Mouse (Mus musculus) adrenal gland, postnatal 4 days (tissue): ENCODE results near the gene Lrrc58. TPM values are rescaled to one million over a fixed set of nuclear protein-coding genes. Genes with fewer than 3 reads are reported as not detected.

Source experiments
- DNase-seq, 2 experiments: peaks; one replicate each; pipeline ENCODE4 v3.0.0; 2021 to 2022; ENCODE audit warnings: low spot score in 2 of 2, mixed read lengths in 2 of 2
- total RNA-seq, 2 experiments: library from RNA; stranded (reverse); gene quantifications; 2 replicates each; pipeline ENCODE4 v1.2.3; 2021

The Lrrc58 gene
- total RNA-seq, 2 experiments from 2014 or later: 180 to 183 TPM

DNA sequence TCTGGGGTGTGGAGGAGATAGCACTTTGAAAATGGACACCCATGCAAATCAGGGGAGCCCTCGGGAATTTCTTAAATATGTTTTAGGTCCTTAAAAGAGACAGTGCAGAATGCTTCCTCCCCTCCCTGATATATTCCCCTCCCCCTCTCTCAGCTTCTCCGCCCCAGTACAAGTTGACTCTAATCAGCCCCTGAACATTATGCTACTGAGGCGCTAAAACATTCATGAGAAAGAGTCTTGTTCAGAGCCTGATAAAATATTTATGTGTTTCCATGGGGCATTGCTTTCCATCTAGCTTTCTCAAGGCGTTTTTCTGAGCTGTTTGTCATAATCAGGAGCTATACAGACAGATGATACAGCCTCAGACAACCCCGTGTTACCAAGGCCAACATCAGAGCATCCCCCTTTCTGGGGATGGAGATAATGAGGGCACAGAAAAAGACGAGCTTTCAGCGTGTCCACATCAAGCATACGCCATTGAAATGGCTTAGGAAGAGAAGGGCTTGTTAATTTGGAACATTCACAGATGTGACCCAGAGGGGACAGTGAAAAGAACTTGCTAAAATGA is 52.7 kb downstream of the Lrrc58 start:
- no peak for DNase-seq

DNA sequence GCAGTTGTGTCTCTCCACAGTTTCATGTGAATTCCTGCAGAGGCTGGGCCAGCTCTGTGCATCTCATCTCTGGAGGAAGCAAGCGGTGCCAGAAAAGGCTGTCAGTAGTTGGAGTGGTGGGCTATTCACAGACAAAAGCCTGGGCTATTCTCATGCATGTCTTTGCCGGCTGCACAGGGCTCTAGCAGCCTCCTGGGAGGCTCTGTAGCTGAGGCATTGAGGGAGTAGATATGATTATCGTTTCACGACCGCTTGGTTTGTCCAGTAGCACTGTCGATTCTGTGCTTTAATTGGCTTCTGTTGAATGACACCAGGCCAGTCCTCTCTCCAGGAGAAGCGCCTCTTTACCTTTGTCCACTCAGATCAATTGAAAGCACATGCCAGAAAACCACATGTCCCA is 57.9 kb downstream of the Lrrc58 start:
- no peak for DNase-seq

DNA sequence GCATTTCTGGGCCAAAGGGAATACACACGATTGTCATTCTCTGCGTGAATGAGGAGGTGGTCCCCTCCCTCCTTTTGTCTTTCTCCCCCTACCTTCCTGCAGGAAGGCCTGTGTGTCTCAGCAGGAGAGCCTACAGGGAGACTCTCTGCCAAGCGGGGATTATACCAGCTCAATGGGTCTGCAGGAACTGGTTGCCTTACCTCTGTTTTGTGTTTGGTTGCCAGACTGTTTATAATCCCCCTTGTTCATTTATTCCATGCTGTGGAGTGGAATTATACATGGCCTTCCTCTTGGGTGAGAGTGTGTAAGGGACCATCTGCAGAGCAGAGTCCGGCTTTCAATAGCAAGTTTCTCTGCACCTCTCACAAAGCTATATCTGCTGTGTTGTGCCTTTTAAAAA is 58.9 kb downstream of the Lrrc58 start:
- no peak for DNase-seq

DNA sequence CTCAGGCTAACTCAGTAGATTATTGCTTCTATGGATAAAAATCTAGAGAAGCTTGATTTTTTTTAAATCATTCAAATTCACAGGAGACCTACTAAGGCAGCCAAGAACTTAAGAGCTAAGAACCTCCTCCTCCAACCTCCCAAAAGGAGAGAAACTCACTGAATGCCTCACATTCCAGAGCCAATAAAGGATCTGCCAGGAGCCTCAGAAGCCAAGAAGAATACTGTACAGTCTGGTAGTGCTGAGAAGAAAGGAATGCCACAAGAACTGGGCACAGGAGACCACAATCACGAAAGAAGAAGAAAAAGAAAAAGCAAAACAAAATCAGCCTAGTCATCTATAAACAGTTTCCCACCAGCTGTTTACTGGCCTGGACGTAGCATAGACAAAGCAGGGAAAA is 60.8 kb downstream of the Lrrc58 start:
- no peak for DNase-seq

DNA sequence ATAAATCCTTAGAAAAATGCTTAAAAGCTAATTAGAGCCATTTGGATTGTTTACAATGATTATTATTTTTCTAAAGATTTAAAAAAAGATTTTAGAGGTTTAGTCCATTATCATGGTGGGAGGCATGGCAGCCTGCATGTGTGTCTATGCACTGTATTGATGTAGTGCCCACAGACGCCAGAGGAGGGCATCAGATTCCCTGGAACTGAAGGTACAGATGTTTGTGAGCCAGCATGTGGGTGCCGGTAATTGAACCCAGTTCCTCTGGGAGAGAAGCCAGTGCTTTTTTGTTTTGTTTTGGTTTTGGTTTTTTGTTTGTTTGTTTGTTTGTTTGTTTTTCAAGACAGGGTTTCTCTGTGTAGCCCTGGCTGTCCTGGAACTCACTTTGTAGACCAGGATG is 61.4 kb downstream of the Lrrc58 start:
- DNase-seq: no peak

DNA sequence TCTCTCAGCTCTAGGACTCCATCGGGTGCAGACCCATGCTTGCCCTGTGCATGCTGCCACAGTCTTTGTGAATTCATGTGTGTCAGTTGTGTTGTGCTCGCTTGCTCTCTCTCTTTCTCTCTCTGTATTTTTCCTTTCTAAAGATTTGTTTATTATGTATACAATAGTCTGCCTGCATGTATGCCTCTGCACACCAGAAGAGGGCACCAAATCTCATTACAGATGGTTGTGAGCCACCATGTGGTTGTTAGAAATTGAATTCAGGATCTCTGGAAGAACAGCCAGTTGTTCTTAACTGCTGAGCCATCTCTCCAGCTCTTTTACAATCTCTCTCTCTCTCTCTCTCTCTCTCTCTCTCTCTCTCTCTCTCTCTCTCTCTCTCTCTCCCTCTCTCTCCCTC is 66.7 kb downstream of the Lrrc58 start:
- DNase-seq: no peak

DNA sequence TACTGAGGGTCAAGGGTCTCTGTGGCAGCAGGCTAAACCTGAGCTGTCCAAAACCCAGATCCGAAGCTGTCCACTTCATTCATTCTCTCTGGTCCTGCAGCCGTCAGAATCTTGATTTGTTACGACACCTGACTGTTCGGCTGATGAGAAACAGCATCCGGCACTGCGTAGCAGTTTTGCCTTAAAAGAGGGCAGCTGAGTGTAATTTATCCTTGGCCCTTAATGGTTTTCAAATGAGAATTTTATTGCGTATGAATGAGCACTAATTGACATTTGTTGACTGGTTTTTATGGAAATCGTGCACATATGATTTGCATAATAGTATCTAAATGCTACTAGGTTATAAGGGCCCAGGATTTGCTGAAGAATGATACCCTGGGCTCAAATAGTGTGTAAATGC is 69.1 kb downstream of the Lrrc58 start:
- DNase-seq: no peak

Other genes starting within 250 kb of the Lrrc58 start
- 100 to 1,000 TPM; 108 to 117 TPM for gene Ndufb4, start 213.9 kb upstream of the Lrrc58 start, total RNA-seq
- gene Fstl1, start 91.5 kb upstream of the Lrrc58 start, total RNA-seq: 100 to 1,000 TPM; 242 to 304 TPM
- gene Gm36028, start 7.2 kb upstream of the Lrrc58 start, total RNA-seq: under 1 TPM; 0.25 to 0.28 TPM
- gene Gpr156, start 48.1 kb downstream of the Lrrc58 start, total RNA-seq: 1 to 10 TPM; 1.2 to 1.5 TPM
- 10 to 100 TPM; 77.3 to 86.8 TPM for gene Gsk3b, start 220.6 kb downstream of the Lrrc58 start, total RNA-seq